Mouse (Mus musculus) erythroblast, embryonic 14.5 days (primary cell): Measurements from ENCODE around the gene Olfr1419. TPM values are rescaled to one million over a fixed set of nuclear protein-coding genes. Genes with fewer than 3 reads are reported as not detected.
"Not testable (repeated sequence)": the region's sequence is repeated elsewhere in the genome, so short reads cannot be mapped to it uniquely, and the experiment has no call there.

ENCODE experiments used
- H3K27me3 ChIP-seq: 2 replicates; pipeline ENCODE4 v1.6.1; 2012; ENCODE audit warnings: inconsistent platforms; ENCODE audit not compliant: control insufficient read depth
- H3K36me3 ChIP-seq: 2 replicates; pipeline ENCODE4 v1.6.1; 2012; ENCODE audit warnings: mild to moderate bottlenecking, inconsistent platforms; ENCODE audit not compliant: control insufficient read depth
- H3K4me1 ChIP-seq: 2 replicates; pipeline ENCODE4 v1.6.1; 2012; ENCODE audit warnings: inconsistent platforms; ENCODE audit not compliant: control insufficient read depth
- H3K4me3 ChIP-seq: replicated peaks from 2 replicates; pipeline ENCODE3; 2012; ENCODE audit warnings: moderate library complexity, mild to moderate bottlenecking, inconsistent platforms
- H3K9me3 ChIP-seq: 2 replicates; pipeline ENCODE4 v1.6.1; 2012; ENCODE audit warnings: low read length, inconsistent platforms, mixed read lengths; ENCODE audit not compliant: control insufficient read depth
- GATA1 ChIP-seq: IDR thresholded peaks from 2 replicates; pipeline ENCODE4 v1.6.1; 2012; ENCODE audit warnings: low read length, inconsistent platforms, mixed read lengths
- TAL1 ChIP-seq: IDR thresholded peaks from 3 replicates; pipeline ENCODE4 v1.6.1; 2012; ENCODE audit warnings: low read length, inconsistent platforms, mixed read lengths
- polyA plus RNA-seq: library from polyadenylated mRNA; stranded (reverse); fragments of >175 nt; gene quantifications from 2 replicates; pipeline ENCODE4 v1.2.3, GENCODE M21; 2012

Gene Olfr1419
- polyA plus RNA-seq = not detected in 2 replicates

GRCm38 (mm10) chr19:11875006-11875405 lies at the start of gene Olfr1419:
TSS of gene Olfr1419 (minus strand) at chr19:11875106.
- H3K36me3 ChIP-seq = no peaks in the 10 kb centered on the region
- TF ChIP-seq TAL1 = no peak
- no peak for TF ChIP-seq GATA1
- no peak within 1 kb of the TSS for H3K4me3 ChIP-seq
- H3K9me3 ChIP-seq = no peaks in the 10 kb centered on the region
- H3K4me1 ChIP-seq = no peaks in the 10 kb centered on the region
- peaks cover 3% of the 10 kb centered on the region; the same call in 1 of the 2 replicates for H3K27me3 ChIP-seq

GRCm38 (mm10) chr19:11922515-11922914 lies 47.6 kb upstream of the Olfr1419 start:
- H3K4me1 ChIP-seq, H3K27me3 ChIP-seq, H3K9me3 ChIP-seq, H3K4me3 ChIP-seq: not testable (repeated sequence)
- H3K36me3 ChIP-seq = peaks cover 61% of the 10 kb centered on the region

DNA sequence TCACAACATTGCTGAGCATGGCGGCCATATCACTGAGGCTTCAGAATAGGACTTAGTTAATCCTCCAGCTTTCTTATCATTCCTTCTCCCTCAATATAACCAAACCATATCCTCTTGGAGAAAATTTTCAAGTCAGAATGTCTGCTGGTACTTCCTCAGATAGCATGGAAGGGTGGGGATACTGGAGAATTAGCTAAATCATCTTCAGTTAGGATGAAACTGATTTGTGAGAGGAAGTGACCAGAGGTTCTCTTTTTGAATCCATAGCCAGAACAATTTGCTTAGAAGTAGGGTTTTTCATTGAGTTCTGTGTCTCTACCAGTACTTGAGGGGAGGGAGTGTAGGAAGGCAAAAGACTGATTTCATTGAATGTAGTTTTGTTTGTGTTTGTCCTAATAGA lies 47.2 kb upstream of the Olfr1419 start:
- Histone ChIP-seq H3K4me1 (peaks cover 3% of the 10 kb centered on the region), H3K9me3 (no peaks in the 10 kb centered on the region), H3K4me3 (no peak overlapping the region), H3K36me3 (peaks cover 61% of the 10 kb centered on the region), H3K27me3 (no peaks in the 10 kb centered on the region)
- TF ChIP-seq GATA1 = no peak
- no peak for TF ChIP-seq TAL1

- H3K4me3 ChIP-seq = no peak overlapping the region
- H3K4me1 ChIP-seq = peaks cover 29% of the 10 kb centered on the region
- H3K9me3 ChIP-seq = no peaks in the 10 kb centered on the region
- TF ChIP-seq TAL1 (no peak), GATA1 (no peak)
- peaks cover 28% of the 10 kb centered on the region for H3K36me3 ChIP-seq
- no peaks in the 10 kb centered on the region for H3K27me3 ChIP-seq
Observed at GRCm38 (mm10) chr19:11915804-11916203, 40.9 kb upstream of the Olfr1419 start.

DNA sequence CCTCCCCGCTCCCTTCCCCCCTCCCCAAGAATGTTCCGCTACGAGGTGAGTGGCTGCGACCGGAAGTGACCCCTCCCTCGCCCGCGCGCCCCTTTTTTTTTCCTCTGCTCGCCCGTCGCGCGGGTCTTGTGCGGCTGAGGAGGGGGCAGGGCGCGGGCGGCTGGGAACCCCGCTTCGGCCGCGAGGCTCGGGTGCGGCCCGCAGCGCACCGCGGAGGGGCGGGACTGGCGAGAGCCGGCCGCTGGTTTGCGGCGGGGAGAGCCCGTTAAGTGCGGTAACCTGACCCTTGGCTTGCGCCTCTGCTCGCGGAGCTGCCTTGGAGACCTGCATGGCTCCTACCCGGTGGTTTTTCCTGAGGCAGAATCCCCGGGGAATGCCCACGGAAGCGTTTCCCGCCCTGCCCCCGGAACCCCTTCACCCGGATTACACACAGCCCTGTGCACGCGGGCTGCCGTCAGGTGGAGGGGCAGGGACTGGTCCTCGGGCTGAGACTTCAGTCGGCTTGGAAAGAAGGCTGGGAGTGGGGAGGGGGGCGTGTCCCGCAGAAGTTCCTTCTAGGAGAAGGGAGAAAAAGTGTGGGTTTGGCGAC lies 37.7 kb upstream of the Olfr1419 start:
- H3K9me3 ChIP-seq = no peaks in the 10 kb centered on the region

GRCm38 (mm10) chr19:11912037-11912532 lies 37.2 kb upstream of the Olfr1419 start, which contains the start of gene Patl1:
TSS of gene Patl1 (plus strand) at chr19:11912399.
- Histone ChIP-seq H3K27me3 (no peaks in the 10 kb centered on the region), H3K9me3 (no peaks in the 10 kb centered on the region), H3K4me1 (peaks cover 28% of the 10 kb centered on the region), H3K36me3 (peaks cover 16% of the 10 kb centered on the region), H3K4me3 (peak within 1 kb of the TSS; percentile 87)
- no peak for TF ChIP-seq TAL1
- TF ChIP-seq GATA1 = no peak

More for the DNA sequence above, 37.7 kb upstream of the Olfr1419 start:
- no peak for TF ChIP-seq GATA1
- TF ChIP-seq TAL1 = no peak
- Histone ChIP-seq H3K27me3 (no peaks in the 10 kb centered on the region), H3K4me1 (peaks cover 30% of the 10 kb centered on the region), H3K4me3 (peak overlapping the region; percentile 87), H3K36me3 (peaks cover 16% of the 10 kb centered on the region)

DNA sequence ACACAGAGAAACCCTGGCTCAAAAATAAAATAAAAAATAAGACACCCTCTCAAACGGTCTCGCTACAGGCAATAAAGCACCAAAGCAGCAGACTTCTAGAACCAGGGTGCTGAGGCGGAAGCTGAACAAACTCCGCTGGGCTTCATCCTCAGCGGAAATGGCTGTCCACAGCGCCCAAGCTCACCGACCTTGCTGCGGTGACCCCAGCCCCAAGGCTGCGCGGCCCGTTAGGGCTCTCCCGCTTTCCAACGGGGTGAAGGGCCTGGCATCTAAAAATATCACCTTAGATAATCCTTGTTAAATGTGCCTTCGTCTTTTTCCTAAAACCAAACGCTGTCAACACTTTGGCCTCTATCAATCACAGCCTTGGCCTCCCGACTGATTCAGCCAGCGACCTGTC lies 36.7 kb upstream of the Olfr1419 start:
- TF ChIP-seq TAL1 = no peak
- TF ChIP-seq GATA1 = no peak
- peak overlapping the region; percentile 87 for H3K4me3 ChIP-seq
- H3K9me3 ChIP-seq = no peaks in the 10 kb centered on the region
- H3K36me3 ChIP-seq = peaks cover 16% of the 10 kb centered on the region
- H3K4me1 ChIP-seq = peaks cover 28% of the 10 kb centered on the region
- H3K27me3 ChIP-seq = no peaks in the 10 kb centered on the region

GRCm38 (mm10) chr19:11911021-11911420 lies 36.1 kb upstream of the Olfr1419 start:
- peak overlapping the region; percentile 87 for H3K4me3 ChIP-seq
- no peak for TF ChIP-seq GATA1
- no peak for TF ChIP-seq TAL1

GRCm38 (mm10) chr19:11886265-11886664 lies 11.4 kb upstream of the Olfr1419 start, which contains the start of gene Olfr1420:
TSS of gene Olfr1420 (plus strand) at chr19:11886565.
- Histone ChIP-seq H3K36me3 (no peaks in the 10 kb centered on the region), H3K4me1 (no peaks in the 10 kb centered on the region), H3K9me3 (no peaks in the 10 kb centered on the region), H3K27me3 (no peaks in the 10 kb centered on the region), H3K4me3 (no peak within 1 kb of the TSS)
- no peak for TF ChIP-seq GATA1
- TF ChIP-seq TAL1 = no peak

More at GRCm38 (mm10) chr19:11911021-11911420, 36.1 kb upstream of the Olfr1419 start:
- no peaks in the 10 kb centered on the region for H3K9me3 ChIP-seq
- no peaks in the 10 kb centered on the region for H3K27me3 ChIP-seq
- peaks cover 13% of the 10 kb centered on the region for H3K36me3 ChIP-seq
- H3K4me1 ChIP-seq = peaks cover 28% of the 10 kb centered on the region

GRCm38 (mm10) chr19:11878404-11878803 lies 3.5 kb upstream of the Olfr1419 start:
- H3K4me3 ChIP-seq, H3K4me1 ChIP-seq, H3K9me3 ChIP-seq, H3K36me3 ChIP-seq, H3K27me3 ChIP-seq: not testable (repeated sequence)
